Mouse (Mus musculus): Measurements from ENCODE around the gene Bmp7. TPM values are rescaled to one million over a fixed set of nuclear protein-coding genes. Genes with fewer than 3 reads are reported as not detected.
A peak's percentile ranks its signal among the peaks of the same experiment; 100 is the strongest.

Bmp7 gene
- polyA plus RNA-seq, 1 experiment = 23.5 TPM

DNA sequence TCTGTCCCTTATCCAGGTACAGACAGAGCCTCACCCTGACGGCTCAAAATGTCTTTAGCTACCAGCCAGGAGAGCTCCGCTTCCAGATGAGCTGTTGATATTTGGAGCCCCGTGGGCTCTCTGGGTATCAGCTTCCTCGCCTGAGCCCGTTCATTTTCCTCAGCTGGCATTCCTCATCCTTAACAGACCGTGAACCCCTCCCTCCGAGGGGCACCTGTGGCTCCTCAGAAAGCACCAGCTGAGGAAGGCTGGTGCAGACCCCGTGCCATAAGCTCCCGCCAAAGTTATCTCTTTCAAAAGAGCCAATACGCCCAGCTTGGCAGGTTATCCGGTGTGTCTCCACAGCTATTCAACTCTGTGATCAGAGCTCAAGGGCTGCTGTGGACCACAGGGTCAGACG lies 50.9 kb downstream of the Bmp7 start:
- WGBS = 88% methylated on average over 12 of the region's 12 CpGs
- Histone ChIP-seq H3K4me1 (ENCODE audit: control insufficient read depth, insufficient read depth, insufficient read length, low read length) (no peaks in the 10 kb centered on the region), H3K27ac (ENCODE audit: insufficient read depth, low read depth, low read length) (no peak overlapping the region), H3K4me3 (ENCODE audit: low read depth, low read length) (no peak overlapping the region), H3K36me3 (ENCODE audit: control insufficient read depth, insufficient read depth, low read length) (no peaks in the 10 kb centered on the region), H3K27me3 (ENCODE audit: control insufficient read depth, insufficient read depth, low read length) (no peaks in the 10 kb centered on the region)
- no peak for TF ChIP-seq POLR2A (IDR thresholded peaks at IDR 0.05; ENCODE audit: low read depth, low read length)
- no peak for TF ChIP-seq CTCF (IDR thresholded peaks at IDR 0.05; ENCODE audit: extremely low read depth, insufficient read length, insufficient replicate concordance, low read depth, low read length)

- H3K4me1 ChIP-seq (ENCODE audit: control insufficient read depth, insufficient read depth, insufficient read length, low read length) = no peaks in the 10 kb centered on the region
- no peak for TF ChIP-seq POLR2A (IDR thresholded peaks at IDR 0.05; ENCODE audit: low read depth, low read length)
- TF ChIP-seq CTCF (IDR thresholded peaks at IDR 0.05; ENCODE audit: extremely low read depth, insufficient read length, insufficient replicate concordance, low read depth, low read length) = no peak
- no peaks in the 10 kb centered on the region for H3K36me3 ChIP-seq (ENCODE audit: control insufficient read depth, insufficient read depth, low read length)
- H3K4me3 ChIP-seq (ENCODE audit: low read depth, low read length) = no peak overlapping the region
- no peak overlapping the region for H3K27ac ChIP-seq (ENCODE audit: insufficient read depth, low read depth, low read length)
- H3K27me3 ChIP-seq (ENCODE audit: control insufficient read depth, insufficient read depth, low read length) = no peaks in the 10 kb centered on the region
- 80% methylated on average over 12 of the region's 12 CpGs for WGBS
Observed at GRCm38 (mm10) chr2:172888147-172888546, 52.0 kb downstream of the Bmp7 start.

- H3K36me3 ChIP-seq (ENCODE audit: control insufficient read depth, insufficient read depth, low read length) = no peaks in the 10 kb centered on the region
- no peaks in the 10 kb centered on the region for H3K4me1 ChIP-seq (ENCODE audit: control insufficient read depth, insufficient read depth, insufficient read length, low read length)
- H3K27ac ChIP-seq (ENCODE audit: insufficient read depth, low read depth, low read length) = no peak overlapping the region
- no peak overlapping the region for H3K4me3 ChIP-seq (ENCODE audit: low read depth, low read length)
- H3K27me3 ChIP-seq (ENCODE audit: control insufficient read depth, insufficient read depth, low read length) = no peaks in the 10 kb centered on the region
- TF ChIP-seq POLR2A (IDR thresholded peaks at IDR 0.05; ENCODE audit: low read depth, low read length) = no peak
- no peak for TF ChIP-seq CTCF (IDR thresholded peaks at IDR 0.05; ENCODE audit: extremely low read depth, insufficient read length, insufficient replicate concordance, low read depth, low read length)
- 65% methylated on average over 7 of the region's 7 CpGs for WGBS
Observed at GRCm38 (mm10) chr2:172885861-172886260, 54.3 kb downstream of the Bmp7 start.

DNA sequence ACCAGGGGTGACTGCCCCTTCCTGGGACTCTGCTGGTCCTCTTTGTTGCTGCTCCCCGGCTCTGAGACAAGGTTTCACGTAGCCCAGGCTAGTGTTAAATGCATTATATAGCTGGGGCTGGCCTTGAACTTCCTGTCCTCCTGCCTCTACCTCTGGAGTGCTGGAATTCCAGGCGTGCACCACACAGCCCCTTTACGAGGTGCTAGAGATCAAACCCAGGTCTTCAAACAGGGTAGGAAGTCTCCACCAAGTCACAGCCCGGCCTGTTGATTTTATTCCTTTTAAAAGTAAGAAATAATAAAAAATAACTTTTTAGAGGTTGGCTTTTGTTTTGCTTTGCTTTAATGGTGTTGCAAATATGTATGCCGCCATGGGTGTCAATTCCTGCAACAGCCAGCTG lies 55.5 kb downstream of the Bmp7 start:
- WGBS = 88% methylated on average over 6 of the region's 6 CpGs
- TF ChIP-seq CTCF (IDR thresholded peaks at IDR 0.05; ENCODE audit: extremely low read depth, insufficient read length, insufficient replicate concordance, low read depth, low read length) = no peak
- TF ChIP-seq POLR2A (IDR thresholded peaks at IDR 0.05; ENCODE audit: low read depth, low read length) = no peak
- H3K27me3 ChIP-seq (ENCODE audit: control insufficient read depth, insufficient read depth, low read length) = no peaks in the 10 kb centered on the region
- no peak overlapping the region for H3K4me3 ChIP-seq (ENCODE audit: low read depth, low read length)
- H3K27ac ChIP-seq (ENCODE audit: insufficient read depth, low read depth, low read length) = no peak overlapping the region
- H3K36me3 ChIP-seq (ENCODE audit: control insufficient read depth, insufficient read depth, low read length) = no peaks in the 10 kb centered on the region
- H3K4me1 ChIP-seq (ENCODE audit: control insufficient read depth, insufficient read depth, insufficient read length, low read length) = no peaks in the 10 kb centered on the region

DNA sequence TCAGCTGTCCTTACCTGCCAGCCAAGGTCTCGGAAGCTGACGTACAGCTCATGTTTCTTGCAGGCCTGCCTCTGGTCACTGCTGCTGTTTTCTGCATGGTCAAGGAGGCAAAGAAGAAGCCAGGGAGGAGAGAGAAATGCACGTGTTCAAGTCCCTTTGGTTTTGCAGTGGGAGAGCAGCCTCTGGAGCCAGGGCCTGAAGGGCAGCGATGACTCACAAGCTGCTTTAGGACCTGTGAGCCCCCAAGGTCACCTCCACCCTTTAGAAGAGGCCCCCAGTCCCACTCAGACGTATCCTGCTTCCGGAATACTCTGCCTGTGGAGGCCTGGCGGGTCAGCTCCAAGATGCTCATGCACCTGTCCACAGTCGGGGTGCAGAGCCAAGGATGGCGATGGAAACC lies 64.9 kb downstream of the Bmp7 start:
- 90% methylated on average over 9 of the region's 9 CpGs for WGBS
- no peaks in the 10 kb centered on the region for H3K27me3 ChIP-seq (ENCODE audit: control insufficient read depth, insufficient read depth, low read length)
- H3K36me3 ChIP-seq (ENCODE audit: control insufficient read depth, insufficient read depth, low read length) = no peaks in the 10 kb centered on the region
- TF ChIP-seq POLR2A (IDR thresholded peaks at IDR 0.05; ENCODE audit: low read depth, low read length) (no peak), CTCF (IDR thresholded peaks at IDR 0.05; ENCODE audit: extremely low read depth, insufficient read length, insufficient replicate concordance, low read depth, low read length) (no peak)
- no peak overlapping the region for H3K4me3 ChIP-seq (ENCODE audit: low read depth, low read length)
- no peaks in the 10 kb centered on the region for H3K4me1 ChIP-seq (ENCODE audit: control insufficient read depth, insufficient read depth, insufficient read length, low read length)
- no peak overlapping the region for H3K27ac ChIP-seq (ENCODE audit: insufficient read depth, low read depth, low read length)

DNA sequence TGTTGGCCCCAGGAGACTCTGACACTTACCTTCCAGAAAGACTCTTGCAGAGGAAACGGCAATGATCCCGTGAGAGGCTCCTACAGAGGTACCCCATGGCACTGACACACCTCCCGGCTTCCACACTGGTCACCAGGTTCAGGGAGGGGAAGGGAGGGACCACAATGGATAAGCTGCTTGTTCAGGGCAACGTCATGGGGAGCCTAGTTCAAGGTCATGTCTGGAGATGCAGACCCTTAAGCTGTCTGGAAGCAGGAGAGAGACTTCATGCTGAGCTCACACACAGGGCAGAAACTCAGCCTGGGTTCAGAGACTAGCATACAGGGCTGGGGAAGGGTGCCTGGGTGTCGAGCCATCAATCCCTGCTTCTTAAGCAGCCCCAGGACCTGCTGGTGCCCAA lies 73.8 kb downstream of the Bmp7 start:
- H3K27ac ChIP-seq (ENCODE audit: insufficient read depth, low read depth, low read length) = peak overlapping the region; percentile 58
- TF ChIP-seq CTCF (IDR thresholded peaks at IDR 0.05; ENCODE audit: extremely low read depth, insufficient read length, insufficient replicate concordance, low read depth, low read length) = no peak
- no peak for TF ChIP-seq POLR2A (IDR thresholded peaks at IDR 0.05; ENCODE audit: low read depth, low read length)
- 69% methylated on average over 5 of the region's 5 CpGs for WGBS

DNA sequence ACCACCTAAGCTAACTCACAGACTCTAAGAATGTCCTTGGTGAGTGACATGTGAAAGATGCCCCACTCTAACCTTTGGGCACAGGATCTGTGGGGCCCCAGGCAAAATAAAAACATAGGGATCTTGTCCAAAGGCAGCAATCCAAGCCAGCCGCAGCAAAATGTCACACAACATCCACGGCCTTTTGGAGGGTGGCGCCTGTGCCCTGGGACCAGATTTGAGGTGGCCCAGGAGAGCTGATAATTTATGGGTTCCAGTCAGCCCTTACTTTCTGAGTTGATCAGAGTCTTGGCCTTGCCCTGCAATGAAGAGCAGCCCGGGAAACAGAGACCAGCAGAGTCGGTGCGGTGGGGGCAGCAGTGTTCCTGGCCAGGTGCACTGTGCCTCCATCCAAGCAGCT lies 75.0 kb downstream of the Bmp7 start:
- no peak overlapping the region for H3K27ac ChIP-seq (ENCODE audit: insufficient read depth, low read depth, low read length)
- H3K4me1 ChIP-seq (ENCODE audit: control insufficient read depth, insufficient read depth, insufficient read length, low read length) = peaks cover 5% of the 10 kb centered on the region
- no peaks in the 10 kb centered on the region for H3K36me3 ChIP-seq (ENCODE audit: control insufficient read depth, insufficient read depth, low read length)
- WGBS = 85% methylated on average over 6 of the region's 6 CpGs
- H3K4me3 ChIP-seq (ENCODE audit: low read depth, low read length) = no peak overlapping the region
- 0 out of 2 replicates have a peak, but pooled peaks cover 4% of the 10 kb centered on the region for H3K27me3 ChIP-seq (ENCODE audit: control insufficient read depth, insufficient read depth, low read length)
- TF ChIP-seq CTCF (IDR thresholded peaks at IDR 0.05; ENCODE audit: extremely low read depth, insufficient read length, insufficient replicate concordance, low read depth, low read length) (no peak), POLR2A (IDR thresholded peaks at IDR 0.05; ENCODE audit: low read depth, low read length) (no peak)

More for the DNA sequence above, 73.8 kb downstream of the Bmp7 start:
- Histone ChIP-seq H3K4me3 (ENCODE audit: low read depth, low read length) (no peak overlapping the region), H3K36me3 (ENCODE audit: control insufficient read depth, insufficient read depth, low read length) (no peaks in the 10 kb centered on the region), H3K4me1 (ENCODE audit: control insufficient read depth, insufficient read depth, insufficient read length, low read length) (peaks cover 5% of the 10 kb centered on the region), H3K27me3 (ENCODE audit: control insufficient read depth, insufficient read depth, low read length) (0 out of 2 replicates have a peak, but pooled peaks cover 4% of the 10 kb centered on the region)

Measured in small intestine, adult 2 months (tissue).